Mouse (Mus musculus): ENCODE results near the gene Mdp1.

The Mdp1 gene

GRCm38 (mm10) chr14:55658011-55658410 lies 2.3 kb downstream of the Mdp1 start:
- no peak for TF ChIP-seq GATA4 (IDR thresholded peaks at IDR 0.05; ENCODE audit: insufficient replicate concordance, low read length)

- TF ChIP-seq GATA4 (IDR thresholded peaks at IDR 0.05; ENCODE audit: insufficient replicate concordance, low read length) = no peak
Measured at GRCm38 (mm10) chr14:55656935-55657334, 3.4 kb downstream of the Mdp1 start.

GRCm38 (mm10) chr14:55651528-55651927 lies 8.8 kb downstream of the Mdp1 start:
- no peak for TF ChIP-seq GATA4 (IDR thresholded peaks at IDR 0.05; ENCODE audit: insufficient replicate concordance, low read length)

GRCm38 (mm10) chr14:55649884-55650283 lies 10.4 kb downstream of the Mdp1 start, which contains the start of gene Tssk4:
Gene Tssk4 (plus strand): TSS chr14:55650184.
- TF ChIP-seq GATA4 (IDR thresholded peaks at IDR 0.05; ENCODE audit: insufficient replicate concordance, low read length) = no peak

GRCm38 (mm10) chr14:55644261-55644888 lies 15.9 kb downstream of the Mdp1 start:
- TF ChIP-seq GATA4 (IDR thresholded peaks at IDR 0.05; ENCODE audit: insufficient replicate concordance, low read length) = no peak

- TF ChIP-seq GATA4 (IDR thresholded peaks at IDR 0.05; ENCODE audit: insufficient replicate concordance, low read length) = no peak
Measured at GRCm38 (mm10) chr14:55643060-55643907, 17.0 kb downstream of the Mdp1 start, which contains the start of gene Tm9sf1. Gene Tm9sf1 (minus strand): TSS chr14:55643806.

GRCm38 (mm10) chr14:55642679-55643059 lies 17.6 kb downstream of the Mdp1 start:
- TF ChIP-seq GATA4 (IDR thresholded peaks at IDR 0.05; ENCODE audit: insufficient replicate concordance, low read length) = no peak

GRCm38 (mm10) chr14:55641291-55641690 lies 19.0 kb downstream of the Mdp1 start:
- TF ChIP-seq GATA4 (IDR thresholded peaks at IDR 0.05; ENCODE audit: insufficient replicate concordance, low read length) = no peak

GRCm38 (mm10) chr14:55640816-55641215 lies 19.5 kb downstream of the Mdp1 start:
- TF ChIP-seq GATA4 (IDR thresholded peaks at IDR 0.05; ENCODE audit: insufficient replicate concordance, low read length) = no peak

- TF ChIP-seq GATA4 (IDR thresholded peaks at IDR 0.05; ENCODE audit: insufficient replicate concordance, low read length) = no peak
Measured at GRCm38 (mm10) chr14:55637795-55638194, 22.5 kb downstream of the Mdp1 start, which contains the start of gene Gm49378. Gene Gm49378 (minus strand): TSS chr14:55637895.

- no peak for TF ChIP-seq GATA4 (IDR thresholded peaks at IDR 0.05; ENCODE audit: insufficient replicate concordance, low read length)
Measured at GRCm38 (mm10) chr14:55635523-55636007, 24.7 kb downstream of the Mdp1 start, which contains the start of gene Ipo4. Gene Ipo4 (minus strand): TSS chr14:55635957.

- no peak for TF ChIP-seq GATA4 (IDR thresholded peaks at IDR 0.05; ENCODE audit: insufficient replicate concordance, low read length)
Measured at GRCm38 (mm10) chr14:55634874-55635522, 25.3 kb downstream of the Mdp1 start.

GRCm38 (mm10) chr14:55629312-55629711 lies 31.0 kb downstream of the Mdp1 start:
- TF ChIP-seq GATA4 (IDR thresholded peaks at IDR 0.05; ENCODE audit: insufficient replicate concordance, low read length) = no peak

GRCm38 (mm10) chr14:55628077-55628827 lies 32.1 kb downstream of the Mdp1 start:
- no peak for TF ChIP-seq GATA4 (IDR thresholded peaks at IDR 0.05; ENCODE audit: insufficient replicate concordance, low read length)

All from liver, adult (tissue).